Mouse (Mus musculus): ENCODE measurements around the gene Pif1.

Gene Pif1

DNA sequence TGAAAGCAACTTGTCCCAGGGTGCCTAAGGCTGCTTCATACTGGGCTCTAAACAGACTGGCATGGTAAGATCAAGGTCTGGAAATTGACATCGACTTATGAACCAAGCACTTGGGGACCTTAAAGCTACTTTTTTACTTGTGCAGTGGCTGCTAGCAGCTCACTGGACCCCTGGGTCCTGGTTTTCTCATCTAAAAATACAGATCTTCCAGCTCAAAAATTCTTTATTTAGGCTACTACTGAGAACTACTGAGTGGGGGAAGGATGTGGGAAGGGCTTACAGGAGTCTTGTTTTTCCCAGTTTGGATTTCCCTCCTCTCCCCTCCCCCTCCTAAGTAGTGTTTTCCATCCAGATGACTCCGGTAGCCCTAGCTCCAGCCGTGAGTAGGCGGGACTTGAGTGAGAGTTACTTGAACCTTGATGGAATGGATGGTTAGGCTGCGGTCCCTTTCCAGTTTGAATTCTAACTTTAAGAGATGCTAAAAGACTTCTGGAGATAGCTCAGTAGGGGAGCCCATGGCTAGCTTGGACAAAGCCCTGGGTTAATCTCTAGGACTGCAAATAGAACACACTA is 54.0 kb downstream of the Pif1 start:
- DNase-seq (ENCODE audit: low read depth), result no peak

DNA sequence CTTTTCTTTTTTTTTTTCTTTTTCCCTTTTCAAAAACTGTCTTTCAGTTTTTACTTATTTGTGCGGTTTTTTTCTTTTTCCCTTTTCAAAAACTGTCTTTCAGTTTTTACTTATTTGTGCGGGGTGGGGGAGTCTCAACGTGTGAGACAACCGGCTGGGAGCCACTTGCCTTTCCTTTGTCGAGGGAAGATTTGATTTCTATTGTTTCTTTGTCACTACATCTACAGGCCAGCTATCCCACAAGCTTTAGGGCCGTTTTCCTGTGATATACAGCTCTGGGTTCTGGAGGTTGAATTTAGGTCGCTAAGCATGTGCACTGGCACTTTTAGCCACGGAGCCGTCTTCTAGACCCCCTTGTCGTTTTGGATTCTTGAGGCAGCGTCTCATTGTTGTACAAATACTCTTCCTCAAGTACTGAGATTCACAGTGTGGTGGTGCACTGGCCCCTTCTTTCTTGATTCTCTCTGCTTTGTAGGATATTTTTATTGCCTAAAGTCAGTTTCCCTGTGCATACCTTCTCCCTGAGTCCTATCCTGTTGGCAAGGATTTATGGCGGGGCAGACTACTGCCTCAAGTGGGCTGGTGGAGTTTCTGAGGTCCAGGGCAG is 54.6 kb downstream of the Pif1 start:
- no peak for DNase-seq (ENCODE audit: low read depth)

DNA sequence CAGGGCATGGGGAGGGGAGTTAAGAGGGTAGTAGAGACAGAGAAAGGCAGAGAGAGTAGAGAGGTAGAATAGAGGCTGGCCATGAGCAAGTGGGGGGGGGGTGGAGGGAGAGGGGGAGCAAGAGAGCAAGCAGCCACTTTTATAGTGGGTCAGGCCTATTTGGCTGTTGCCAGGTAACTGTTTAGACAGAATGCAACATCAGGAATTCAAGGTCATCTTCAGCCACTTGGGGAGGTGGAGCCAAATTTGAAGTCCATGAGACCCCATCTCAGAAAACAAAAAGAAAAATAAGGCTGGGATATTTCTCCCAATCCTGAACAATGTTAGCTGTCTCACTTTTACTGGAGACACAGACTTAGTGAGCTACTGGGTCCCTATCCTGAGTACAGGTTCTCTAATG is 55.6 kb downstream of the Pif1 start:
- no peak for DNase-seq (ENCODE audit: low read depth)

DNA sequence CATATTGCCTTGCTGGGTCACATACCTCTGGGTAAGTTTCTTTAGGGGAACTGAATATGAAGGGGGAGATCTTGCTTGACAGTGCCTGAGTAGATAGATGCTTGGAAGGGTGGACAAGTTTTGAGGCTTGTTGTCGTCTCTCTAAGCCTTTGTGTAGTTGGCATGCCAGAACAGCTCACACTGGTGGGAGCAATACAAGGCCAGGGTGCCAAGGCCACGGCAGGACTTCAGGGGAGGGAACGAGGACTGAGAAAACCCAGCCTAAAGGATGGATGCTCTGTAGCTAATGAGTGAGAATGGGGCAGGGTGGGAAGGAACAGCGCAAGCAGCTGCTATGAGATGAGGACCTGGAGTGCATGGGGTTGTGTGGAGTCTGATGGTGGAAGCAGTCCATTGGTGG is 58.0 kb downstream of the Pif1 start:
- no peak for DNase-seq (ENCODE audit: low read depth)

All from fibroblast of lung, adult 2 months (primary cell).